Mouse (Mus musculus) hindbrain, embryonic 15.5 days (tissue): ENCODE measurements around the gene Man1c1. TPM values are rescaled to one million over a fixed set of nuclear protein-coding genes. Genes with fewer than 3 reads are reported as not detected.
A peak's percentile ranks its signal among the peaks of the same experiment; 100 is the strongest.

Experiments
- ATAC-seq: fragments of 200-750 bp; cut with Nextera tagmentation; 2 replicates; pipeline ENCODE4 v1.8.0; 2017; ENCODE audit warnings: low read depth, moderate number of reproducible peaks, moderate TSS enrichment; ENCODE audit not compliant: low FRiP score
- H3K27ac ChIP-seq: fragments of 300-500 bp; sonication (generic); replicated peaks from 2 replicates; pipeline ENCODE4 v1.5.1; 2015; ENCODE audit warnings: mild to moderate bottlenecking, inconsistent platforms
- H3K27me3 ChIP-seq: fragments of 300-500 bp; sonication (generic); 2 replicates; pipeline ENCODE4 v1.6.1; 2015; ENCODE audit warnings: control low read depth, inconsistent platforms
- H3K36me3 ChIP-seq: fragments of 300-500 bp; sonication (generic); 2 replicates; pipeline ENCODE4 v1.6.1; 2015; ENCODE audit warnings: control low read depth, inconsistent platforms
- H3K4me1 ChIP-seq: fragments of 300-500 bp; sonication (generic); replicated peaks from 2 replicates; pipeline ENCODE4 v1.6.1; 2015; ENCODE audit warnings: control low read depth, inconsistent platforms
- H3K4me2 ChIP-seq: fragments of 300-500 bp; sonication (generic); 2 replicates; pipeline ENCODE4 v1.6.1; 2015; ENCODE audit warnings: moderate library complexity, mild to moderate bottlenecking, inconsistent platforms
- H3K4me3 ChIP-seq: fragments of 300-500 bp; sonication (generic); 2 replicates; pipeline ENCODE4 v1.5.1; 2015; ENCODE audit warnings: mild to moderate bottlenecking, inconsistent platforms
- H3K9ac ChIP-seq: fragments of 300-500 bp; sonication (generic); 2 replicates; pipeline ENCODE4 v1.6.1; 2015; ENCODE audit warnings: inconsistent platforms
- H3K9me3 ChIP-seq: fragments of 300-500 bp; sonication (generic); 2 replicates; pipeline ENCODE4 v1.6.1; 2016; ENCODE audit warnings: control low read depth, inconsistent platforms
- WGBS: fragments of 180-500 bp; shearing (Covaris S2); methylation state at CpG from one replicate; pipeline ENCODE4 v1.1.7; 2015; 5-methylcytosine and 5-hydroxymethylcytosine counted together
- polyA plus RNA-seq: library from polyadenylated mRNA; unstranded; fragments of >200 nt; fragmentation: Nextera tagmentation; extraction: Ambion mirVana; gene quantifications from 2 replicates; pipeline ENCODE4 v1.2.1, GENCODE M21; 2015

Gene Man1c1
- polyA plus RNA-seq, 1 experiment from 2014 or later, result 6.1 TPM

DNA sequence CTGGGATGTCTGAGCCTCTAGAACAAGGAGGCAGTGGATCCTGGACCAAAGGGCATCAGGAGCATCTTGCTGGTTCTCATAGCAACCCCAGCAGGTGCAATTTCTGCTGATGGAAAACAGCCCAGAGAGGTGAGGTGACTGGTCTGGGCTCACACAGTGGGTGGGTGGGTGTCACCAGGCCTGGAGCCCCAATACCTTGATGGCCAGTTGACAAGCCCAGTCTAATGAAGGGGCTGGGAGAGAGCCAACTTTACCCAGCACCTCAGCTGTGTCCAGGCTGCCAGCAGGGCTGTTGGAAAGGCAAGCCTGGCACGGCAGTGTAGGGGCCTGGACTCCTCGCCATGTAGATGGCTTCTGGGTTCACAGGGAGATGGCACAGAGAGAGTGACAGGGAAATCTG is 142.1 kb downstream of the Man1c1 start:
- Histone ChIP-seq H3K4me3 (no peak overlapping the region), H3K9me3 (no peaks in the 10 kb centered on the region), H3K9ac (no peak overlapping the region), H3K4me2 (no peak overlapping the region), H3K27ac (no peak overlapping the region), H3K36me3 (peaks cover 7% of the 10 kb centered on the region), H3K4me1 (peaks cover 15% of the 10 kb centered on the region), H3K27me3 (no peaks in the 10 kb centered on the region)
- no peak for ATAC-seq
- 79% methylated on average over 2 of the region's 2 CpGs for whole genome bisulfite sequencing

DNA sequence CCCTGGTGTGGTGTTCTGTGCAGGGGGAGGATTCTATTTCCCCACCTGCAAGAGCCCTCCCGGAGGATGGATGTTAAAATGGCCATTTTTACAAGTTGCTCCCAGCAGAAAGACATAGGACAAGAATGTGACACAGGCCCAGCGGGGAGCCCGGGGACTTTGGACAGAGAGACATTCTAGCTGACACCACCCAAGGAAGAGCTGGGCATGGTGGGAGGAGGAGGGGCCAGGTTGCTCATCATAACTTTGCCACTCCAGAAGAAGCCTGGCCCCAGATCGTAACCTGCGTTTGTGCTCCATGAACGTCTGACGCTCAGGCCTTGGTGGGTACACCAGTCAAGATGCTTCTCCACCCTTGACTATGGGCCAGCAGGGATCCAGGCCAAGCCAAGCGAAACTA is 143.4 kb downstream of the Man1c1 start:
- no peak overlapping the region for H3K4me3 ChIP-seq
- no peak overlapping the region for H3K9ac ChIP-seq
- H3K36me3 ChIP-seq, result peaks cover 7% of the 10 kb centered on the region
- no peak overlapping the region for H3K27ac ChIP-seq
- H3K4me1 ChIP-seq, result peaks cover 16% of the 10 kb centered on the region
- 92% methylated on average over 8 of the region's 8 CpGs for WGBS
- H3K4me2 ChIP-seq, result no peak overlapping the region
- H3K9me3 ChIP-seq, result no peaks in the 10 kb centered on the region
- H3K27me3 ChIP-seq, result no peaks in the 10 kb centered on the region
- ATAC-seq, result no peak

DNA sequence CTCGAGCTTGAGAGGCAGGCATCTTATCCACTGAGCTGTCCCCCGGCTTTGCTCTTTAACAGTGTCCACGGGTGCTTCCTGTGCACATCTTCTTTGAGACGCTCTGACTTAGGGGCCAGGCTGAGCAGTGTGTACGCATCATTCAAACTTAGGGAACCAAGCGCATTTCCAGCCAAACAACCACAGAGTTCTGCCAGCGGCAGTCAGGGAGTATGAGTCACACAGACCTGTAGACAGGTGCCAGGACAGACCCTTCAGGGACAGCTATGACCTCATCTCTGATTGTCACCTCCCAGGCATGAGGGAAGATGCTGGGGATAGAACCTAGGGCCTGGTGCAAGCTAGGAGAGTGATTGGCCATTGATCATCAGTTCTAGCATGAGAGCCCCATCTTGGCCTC is 144.9 kb downstream of the Man1c1 start:
- no peak overlapping the region for H3K4me3 ChIP-seq
- no peak for ATAC-seq
- H3K4me1 ChIP-seq, result peaks cover 16% of the 10 kb centered on the region
- 88% methylated on average over 7 of the region's 7 CpGs for WGBS
- no peaks in the 10 kb centered on the region for H3K9me3 ChIP-seq
- no peak overlapping the region for H3K9ac ChIP-seq
- no peaks in the 10 kb centered on the region for H3K36me3 ChIP-seq
- no peaks in the 10 kb centered on the region for H3K27me3 ChIP-seq
- no peak overlapping the region for H3K4me2 ChIP-seq
- H3K27ac ChIP-seq, result no peak overlapping the region

DNA sequence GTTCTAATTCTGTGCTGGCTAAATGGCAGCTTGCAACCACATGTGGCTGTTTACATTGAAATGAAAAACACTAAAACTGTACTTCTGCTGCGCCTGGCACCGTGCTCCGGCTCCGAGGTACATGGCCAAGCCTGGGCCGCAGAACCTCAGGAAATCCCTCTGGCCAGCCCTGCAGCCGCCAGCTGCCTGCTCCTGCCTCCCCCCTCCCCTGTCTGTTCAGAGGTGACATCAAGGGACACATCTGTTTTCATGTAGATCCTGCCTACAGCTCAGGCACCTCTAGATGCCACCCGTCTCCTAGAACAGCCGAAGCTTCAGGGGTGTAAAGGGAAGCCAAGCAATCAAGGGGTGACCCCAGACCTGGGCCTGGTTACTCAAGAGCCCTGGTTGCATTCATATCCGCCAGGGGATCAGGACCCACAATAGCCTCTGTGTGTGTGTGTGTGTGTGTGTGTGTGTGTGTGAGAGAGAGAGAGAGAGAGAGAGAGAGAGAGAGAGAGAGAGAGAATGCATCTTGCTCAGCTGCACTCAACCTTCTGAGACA is 145.4 kb downstream of the Man1c1 start:
- H3K27me3 ChIP-seq, result no peaks in the 10 kb centered on the region
- no peak overlapping the region for H3K27ac ChIP-seq
- H3K36me3 ChIP-seq, result no peaks in the 10 kb centered on the region
- H3K4me1 ChIP-seq, result peaks cover 16% of the 10 kb centered on the region
- no peak overlapping the region for H3K4me3 ChIP-seq
- 51% methylated on average over 9 of the region's 9 CpGs for WGBS
- no peaks in the 10 kb centered on the region for H3K9me3 ChIP-seq
- H3K4me2 ChIP-seq, result no peak overlapping the region
- no peak overlapping the region for H3K9ac ChIP-seq
- ATAC-seq, result no peak

DNA sequence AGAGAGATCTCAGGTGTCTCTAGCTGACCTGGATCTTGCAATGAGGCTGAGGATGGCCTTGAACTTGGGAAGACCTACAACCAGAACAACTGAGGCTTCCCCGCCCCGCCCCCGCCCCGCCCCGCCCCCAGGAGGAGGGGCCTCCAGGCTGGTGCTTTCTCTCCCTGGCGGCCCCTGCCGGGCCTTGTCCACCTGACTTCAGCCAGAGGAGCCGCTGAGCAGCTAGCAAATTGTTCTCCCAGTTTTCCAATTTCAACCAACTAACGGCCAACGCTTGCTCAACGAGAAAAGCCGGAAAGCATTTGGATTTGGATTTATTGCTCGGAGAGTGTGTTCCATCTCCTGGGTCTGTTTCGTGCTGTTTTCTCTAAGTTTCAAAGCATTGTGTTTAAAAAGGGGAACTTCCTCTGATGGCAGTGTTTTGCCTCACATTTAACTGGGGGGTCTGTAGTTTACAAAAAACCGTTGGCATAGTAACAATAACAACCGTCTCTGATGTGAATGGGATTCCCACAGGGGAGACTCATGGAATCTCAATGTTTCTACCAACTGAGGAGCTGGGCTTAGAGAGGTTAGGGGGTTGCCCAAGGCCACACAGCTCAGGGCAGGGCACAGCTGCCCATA is 146.4 kb downstream of the Man1c1 start:
- H3K27ac ChIP-seq, result peak overlapping the region; percentile 53
- H3K9ac ChIP-seq, result no peak overlapping the region
- peaks cover 16% of the 10 kb centered on the region for H3K4me1 ChIP-seq
- no peaks in the 10 kb centered on the region for H3K36me3 ChIP-seq
- no peaks in the 10 kb centered on the region for H3K27me3 ChIP-seq
- no peak overlapping the region for H3K4me3 ChIP-seq
- no peak for ATAC-seq
- H3K9me3 ChIP-seq, result no peaks in the 10 kb centered on the region
- H3K4me2 ChIP-seq, result 0 out of 2 replicates have a peak overlapping the region, but pooled peaks have one; percentile 4
- WGBS, result 5% methylated on average over 16 of the region's 16 CpGs

DNA sequence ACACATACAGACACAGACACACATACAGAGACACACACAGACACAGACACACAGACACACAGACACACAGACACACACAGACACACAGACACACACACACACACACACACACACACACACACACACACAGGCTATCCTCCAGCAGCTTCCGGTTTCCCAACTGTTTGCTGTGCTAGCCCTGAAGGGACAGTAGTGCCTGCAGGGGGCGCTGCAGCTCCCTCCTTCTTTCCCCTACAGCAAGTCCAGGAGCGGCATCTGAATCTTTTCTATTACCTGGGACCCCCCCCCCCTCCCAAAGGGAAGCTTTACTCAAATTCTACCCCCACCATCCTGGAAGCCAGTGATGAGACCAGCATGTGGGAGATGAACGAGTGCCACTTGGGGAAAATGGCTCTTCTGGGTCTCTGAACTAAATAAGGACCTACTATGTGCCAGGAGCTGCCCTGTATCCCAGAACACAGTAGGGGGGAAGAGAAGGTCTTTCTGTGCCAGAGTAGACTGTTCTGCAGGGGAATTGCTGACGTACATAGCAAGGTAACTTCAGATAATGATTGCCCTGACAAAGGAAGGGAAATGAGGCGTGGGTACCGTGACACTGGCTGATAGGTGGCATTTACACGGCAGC is 148.0 kb downstream of the Man1c1 start:
- H3K4me3 ChIP-seq, result no peak overlapping the region
- no peak for ATAC-seq
- H3K9me3 ChIP-seq, result no peaks in the 10 kb centered on the region
- H3K27ac ChIP-seq, result no peak overlapping the region
- peaks cover 26% of the 10 kb centered on the region for H3K4me1 ChIP-seq
- no peaks in the 10 kb centered on the region for H3K36me3 ChIP-seq
- H3K4me2 ChIP-seq, result no peak overlapping the region
- no peaks in the 10 kb centered on the region for H3K27me3 ChIP-seq
- H3K9ac ChIP-seq, result no peak overlapping the region
- 55% methylated on average over 8 of the region's 8 CpGs for WGBS

DNA sequence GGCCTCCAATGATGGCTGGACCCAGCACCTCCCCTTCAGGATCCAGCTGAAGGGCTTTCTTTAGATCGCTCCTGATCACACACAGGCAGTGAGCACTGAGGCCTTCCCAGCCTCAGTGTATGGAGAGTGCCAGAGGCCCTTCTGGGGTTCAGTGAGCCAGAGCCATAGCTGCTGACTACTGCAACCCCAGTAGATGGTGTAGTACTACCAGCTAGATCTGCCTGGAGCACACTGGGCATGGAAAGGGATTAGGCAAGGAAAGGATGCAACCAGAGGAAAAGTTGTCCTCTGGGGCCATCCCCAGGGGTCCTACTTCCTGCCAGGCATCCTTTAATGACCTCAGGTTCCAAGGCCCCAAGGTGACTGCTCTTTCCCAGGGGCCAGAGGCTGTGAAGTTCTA is 150.5 kb downstream of the Man1c1 start:
- ATAC-seq, result no peak
- Histone ChIP-seq H3K9me3 (no peaks in the 10 kb centered on the region), H3K4me1 (peaks cover 35% of the 10 kb centered on the region), H3K4me2 (no peak overlapping the region), H3K4me3 (no peak overlapping the region), H3K36me3 (peaks cover 13% of the 10 kb centered on the region), H3K27me3 (no peaks in the 10 kb centered on the region), H3K27ac (no peak overlapping the region), H3K9ac (no peak overlapping the region)
- 93% methylated on average over 1 of the region's 1 CpGs for WGBS

DNA sequence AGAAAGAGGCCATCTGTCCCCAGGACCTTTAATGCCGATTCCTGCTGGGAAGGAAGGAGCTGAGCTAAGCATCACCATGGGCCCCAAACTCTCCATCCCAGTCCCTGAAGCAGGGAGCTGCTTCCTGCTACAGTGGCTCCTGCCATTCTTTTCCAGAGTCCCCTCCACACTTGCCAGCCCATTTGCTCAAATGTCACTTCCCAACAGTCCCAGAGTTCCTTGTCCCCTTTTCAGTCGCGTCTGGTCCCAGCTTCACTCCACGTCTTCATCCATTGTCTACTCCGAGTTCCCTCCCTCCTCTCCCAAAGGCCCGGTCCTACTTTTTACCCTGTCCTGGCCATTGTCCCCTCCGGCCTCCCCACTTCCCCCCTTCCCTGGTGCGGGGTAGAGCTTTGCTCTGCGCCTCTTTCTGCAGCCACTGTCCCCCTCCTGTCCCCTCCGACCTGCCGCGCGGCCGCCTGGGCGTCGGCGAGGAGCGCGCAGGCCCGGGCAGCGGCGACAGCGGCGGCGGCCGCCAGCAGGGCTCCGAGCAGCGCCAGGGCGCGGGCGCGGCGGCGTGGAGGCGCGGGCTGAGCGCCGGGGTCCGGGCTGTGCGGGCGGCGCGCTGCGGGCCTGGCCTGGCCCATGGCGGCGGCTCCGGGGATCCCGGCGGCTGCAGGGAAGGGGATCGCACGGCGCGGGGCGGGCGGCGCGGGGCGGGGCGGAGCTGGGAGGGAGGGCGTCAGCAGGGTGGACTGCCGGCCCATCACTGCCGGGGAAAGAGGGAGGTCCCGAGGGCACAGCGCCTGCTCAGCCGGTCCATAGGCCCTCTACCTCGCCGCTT is 152.4 kb downstream of the Man1c1 start, which contains the start of gene Selenon:
Selenon (minus strand) TSS at position 673 of the 823 bp plus-strand sequence.
- under 1% methylated on average over 41 of the region's 67 CpGs for WGBS
- no peaks in the 10 kb centered on the region for H3K9me3 ChIP-seq
- peak within 1 kb of the TSS; percentile 88 for H3K27ac ChIP-seq
- peak within 1 kb of the TSS; percentile 71 for H3K4me2 ChIP-seq
- ATAC-seq, result peak; percentile 84
- H3K4me3 ChIP-seq, result peak within 1 kb of the TSS; percentile 76
- H3K27me3 ChIP-seq, result no peaks in the 10 kb centered on the region
- peaks cover 24% of the 10 kb centered on the region for H3K36me3 ChIP-seq
- peak within 1 kb of the TSS; percentile 94 for H3K9ac ChIP-seq
- peaks cover 35% of the 10 kb centered on the region for H3K4me1 ChIP-seq

DNA sequence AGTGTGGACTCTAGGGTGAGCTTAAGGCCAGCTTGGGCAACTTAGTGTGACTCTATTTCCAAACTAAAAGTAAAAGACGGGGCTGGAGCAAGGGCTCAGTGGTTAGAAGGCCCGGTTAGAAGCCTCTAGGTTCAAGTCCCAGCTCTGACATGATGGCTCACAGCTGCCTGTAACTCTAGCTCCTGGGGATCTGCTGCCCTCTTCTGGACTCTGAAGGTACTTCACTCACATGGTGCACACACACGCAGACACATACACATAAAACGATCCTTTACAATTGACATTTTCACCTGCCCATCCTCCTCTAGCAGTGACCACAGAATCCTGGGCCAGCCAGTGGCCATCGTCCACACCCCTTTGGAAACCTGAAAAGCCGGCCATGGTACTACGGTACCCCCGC is 154.2 kb downstream of the Man1c1 start:
- 97% methylated on average over 8 of the region's 8 CpGs for WGBS
- no peak for ATAC-seq

DNA sequence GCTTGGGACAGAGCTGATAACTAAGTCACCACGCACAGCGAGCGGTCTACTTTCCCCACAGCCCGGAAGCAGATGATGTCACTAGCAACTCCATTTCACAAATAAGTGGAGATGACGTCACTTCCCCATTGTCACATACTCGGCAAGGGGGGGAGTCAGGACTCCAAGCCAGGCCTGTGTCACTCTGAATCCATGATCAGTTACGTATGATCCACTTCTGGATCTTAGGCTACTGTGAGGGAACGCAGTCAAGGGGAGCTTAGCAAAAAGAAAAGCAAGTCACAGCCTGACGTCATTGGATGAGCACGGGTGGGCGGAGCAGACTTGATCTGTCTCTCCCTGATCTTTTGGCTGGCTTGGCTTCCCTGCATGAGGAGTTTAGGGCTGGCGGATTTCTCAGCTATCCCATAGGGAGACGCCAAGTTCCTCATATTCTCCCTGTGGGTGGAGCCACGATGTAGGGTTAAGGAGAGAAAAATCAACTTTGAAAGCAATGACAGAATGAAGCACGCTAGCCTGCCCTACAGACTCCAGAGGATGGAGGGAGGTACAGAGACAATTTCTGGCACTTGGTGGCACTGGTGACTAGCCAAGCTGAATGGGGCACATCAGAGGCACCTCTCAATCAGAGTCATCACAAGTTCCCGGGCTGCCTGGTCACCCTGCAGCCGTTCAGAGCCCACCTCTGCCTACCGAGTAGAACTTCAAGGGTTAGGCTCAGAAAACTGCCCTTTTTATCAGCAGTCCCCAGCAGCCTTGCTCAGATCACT is 155.7 kb downstream of the Man1c1 start:
- Histone ChIP-seq H3K4me1 (peaks cover 35% of the 10 kb centered on the region), H3K36me3 (peaks cover 39% of the 10 kb centered on the region), H3K9ac (no peak overlapping the region), H3K27ac (no peak overlapping the region), H3K4me2 (no peak overlapping the region), H3K9me3 (no peaks in the 10 kb centered on the region), H3K27me3 (no peaks in the 10 kb centered on the region), H3K4me3 (no peak overlapping the region)
- ATAC-seq, result no peak
- WGBS, result 69% methylated on average over 18 of the region's 18 CpGs

More for the DNA sequence above, 154.2 kb downstream of the Man1c1 start:
- no peak overlapping the region for H3K27ac ChIP-seq
- no peak overlapping the region for H3K4me2 ChIP-seq
- peaks cover 35% of the 10 kb centered on the region for H3K4me1 ChIP-seq
- no peak overlapping the region for H3K4me3 ChIP-seq
- H3K9me3 ChIP-seq, result no peaks in the 10 kb centered on the region
- no peak overlapping the region for H3K9ac ChIP-seq
- H3K27me3 ChIP-seq, result no peaks in the 10 kb centered on the region
- H3K36me3 ChIP-seq, result peaks cover 28% of the 10 kb centered on the region

DNA sequence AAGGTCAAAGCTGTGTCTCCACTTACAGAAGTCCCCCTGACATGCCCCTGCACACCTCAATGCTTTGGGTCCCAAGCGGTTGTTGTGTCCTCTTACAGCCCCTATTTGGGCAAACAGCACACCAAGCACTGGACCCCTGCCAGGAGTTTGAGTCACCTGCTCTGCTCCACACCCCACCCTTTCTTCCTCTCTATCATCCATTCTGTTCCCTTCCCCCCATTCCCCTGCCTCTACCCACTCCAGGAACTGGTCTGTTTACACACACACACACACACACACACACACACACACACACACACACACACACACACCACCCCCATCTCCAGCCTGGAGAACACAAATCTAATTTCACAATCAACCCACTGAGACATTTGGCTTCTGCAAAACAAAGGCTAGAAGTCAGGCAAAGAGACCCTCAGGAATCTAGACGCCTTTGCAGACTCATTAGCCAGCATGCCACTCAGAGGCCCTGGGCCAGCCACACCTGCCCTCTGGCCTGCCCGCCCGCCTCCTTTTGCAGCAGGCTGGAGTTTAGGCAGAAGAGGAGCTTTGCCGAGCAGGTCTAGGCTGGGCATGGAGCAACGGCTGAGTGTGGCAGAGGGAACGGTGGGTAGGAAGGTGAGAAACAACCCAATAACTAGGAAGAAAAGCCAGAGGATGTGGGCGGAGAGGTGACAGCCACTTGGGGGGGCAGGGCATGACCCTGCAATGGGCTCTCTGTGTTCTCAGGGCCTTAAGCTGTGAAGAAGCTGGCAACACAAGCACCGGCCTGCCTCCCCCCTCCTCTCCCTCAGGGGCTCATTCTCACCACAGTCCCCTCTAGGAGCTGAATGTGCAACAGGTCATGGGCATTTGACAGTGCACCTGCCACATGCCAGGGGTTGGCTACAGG is 157.0 kb downstream of the Man1c1 start:
- H3K27ac ChIP-seq, result no peak overlapping the region
- peaks cover 30% of the 10 kb centered on the region for H3K4me1 ChIP-seq
- H3K4me3 ChIP-seq, result no peak overlapping the region
- 75% methylated on average over 9 of the region's 9 CpGs for WGBS
- H3K9me3 ChIP-seq, result no peaks in the 10 kb centered on the region
- no peaks in the 10 kb centered on the region for H3K27me3 ChIP-seq
- no peak for ATAC-seq
- H3K4me2 ChIP-seq, result no peak overlapping the region
- H3K9ac ChIP-seq, result no peak overlapping the region
- peaks cover 50% of the 10 kb centered on the region for H3K36me3 ChIP-seq
